Mouse (Mus musculus): ENCODE results near the gene Gm11111.

The Gm11111 gene

DNA sequence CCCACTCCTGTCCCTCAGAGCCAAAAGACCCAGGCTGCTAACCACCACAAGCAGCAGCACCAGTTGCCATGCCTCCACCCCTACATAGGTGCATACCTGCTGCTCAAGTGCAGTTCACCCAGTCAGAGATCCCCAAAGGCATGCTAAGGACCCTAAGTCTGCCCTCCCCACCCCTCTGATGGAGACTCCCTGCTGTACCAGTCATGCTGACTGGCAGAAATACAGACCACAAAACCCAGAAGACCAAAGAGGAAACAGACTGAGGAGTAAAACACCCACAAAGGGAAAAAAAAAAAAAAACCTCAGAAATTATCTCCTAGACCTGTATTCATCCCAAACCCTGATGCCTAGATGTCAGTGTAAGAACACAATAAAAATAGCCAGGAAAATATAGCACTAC is 33.4 kb downstream of the Gm11111 start:
- DNase-seq = no peak
